Mouse (Mus musculus) neural tube, embryonic 11.5 days (tissue): ENCODE results near the gene Trip4. TPM values are rescaled to one million over a fixed set of nuclear protein-coding genes. Genes with fewer than 3 reads are reported as not detected.

Experiments
- ATAC-seq: fragments of 200-750 bp; cut with Nextera tagmentation; 2 replicates; pipeline ENCODE4 v1.8.0; 2017; ENCODE audit warnings: moderate number of reproducible peaks, mild to moderate bottlenecking, moderate TSS enrichment, moderate library complexity; ENCODE audit not compliant: insufficient read depth, low FRiP score, low TSS enrichment
- DNase-seq: peaks from one replicate; pipeline ENCODE4 v3.0.0-alpha.2; 2015; ENCODE audit warnings: low spot score
- H3K27ac ChIP-seq: fragments of 300-500 bp; sonication (generic); 2 replicates; pipeline ENCODE4 v1.5.1; 2014; ENCODE audit warnings: low read depth, mild to moderate bottlenecking, low read length
- H3K27me3 ChIP-seq: fragments of 300-500 bp; sonication (generic); 2 replicates; pipeline ENCODE4 v1.6.1; 2014; ENCODE audit warnings: mild to moderate bottlenecking, low read length, mixed read lengths; ENCODE audit not compliant: control insufficient read depth, insufficient read depth
- H3K36me3 ChIP-seq: fragments of 300-500 bp; sonication (generic); 2 replicates; pipeline ENCODE4 v1.6.1; 2014; ENCODE audit warnings: mild to moderate bottlenecking, low read length, moderate library complexity, mixed read lengths; ENCODE audit not compliant: control insufficient read depth, insufficient read depth
- H3K4me1 ChIP-seq: fragments of 300-500 bp; sonication (generic); 2 replicates; pipeline ENCODE4 v1.6.1; 2014; ENCODE audit warnings: low read length, mixed read lengths; ENCODE audit not compliant: control insufficient read depth, insufficient read depth
- H3K4me2 ChIP-seq: fragments of 300-500 bp; sonication (generic); 2 replicates; pipeline ENCODE4 v1.6.1; 2014; ENCODE audit warnings: low read depth, mild to moderate bottlenecking, moderate library complexity
- H3K4me3 ChIP-seq: fragments of 300-500 bp; sonication (generic); 2 replicates; pipeline ENCODE4 v1.5.1; 2014; ENCODE audit warnings: low read depth, low read length
- H3K9ac ChIP-seq: fragments of 300-500 bp; sonication (generic); 2 replicates; pipeline ENCODE4 v1.6.1; 2014; ENCODE audit warnings: mild to moderate bottlenecking, low read length
- H3K9me3 ChIP-seq: fragments of 300-500 bp; sonication (generic); 2 replicates; pipeline ENCODE4 v1.6.1; 2016; ENCODE audit warnings: low read length; ENCODE audit not compliant: control insufficient read depth
- WGBS: fragments of 180-500 bp; shearing (Covaris S2); extraction: QIAGEN DNeasy Blood & Tissue Kit; methylation state at CpG from one replicate; pipeline ENCODE4 v1.1.7; 2014; 5-methylcytosine and 5-hydroxymethylcytosine counted together
- polyA plus RNA-seq: library from polyadenylated mRNA; unstranded; fragments of >200 nt; fragmentation: Nextera tagmentation; extraction: Ambion mirVana; gene quantifications from 2 replicates; pipeline ENCODE4 v1.2.1, GENCODE M21; 2014

Gene Trip4
- polyA plus RNA-seq, 1 experiment from 2014 or later = 36.2 TPM

DNA sequence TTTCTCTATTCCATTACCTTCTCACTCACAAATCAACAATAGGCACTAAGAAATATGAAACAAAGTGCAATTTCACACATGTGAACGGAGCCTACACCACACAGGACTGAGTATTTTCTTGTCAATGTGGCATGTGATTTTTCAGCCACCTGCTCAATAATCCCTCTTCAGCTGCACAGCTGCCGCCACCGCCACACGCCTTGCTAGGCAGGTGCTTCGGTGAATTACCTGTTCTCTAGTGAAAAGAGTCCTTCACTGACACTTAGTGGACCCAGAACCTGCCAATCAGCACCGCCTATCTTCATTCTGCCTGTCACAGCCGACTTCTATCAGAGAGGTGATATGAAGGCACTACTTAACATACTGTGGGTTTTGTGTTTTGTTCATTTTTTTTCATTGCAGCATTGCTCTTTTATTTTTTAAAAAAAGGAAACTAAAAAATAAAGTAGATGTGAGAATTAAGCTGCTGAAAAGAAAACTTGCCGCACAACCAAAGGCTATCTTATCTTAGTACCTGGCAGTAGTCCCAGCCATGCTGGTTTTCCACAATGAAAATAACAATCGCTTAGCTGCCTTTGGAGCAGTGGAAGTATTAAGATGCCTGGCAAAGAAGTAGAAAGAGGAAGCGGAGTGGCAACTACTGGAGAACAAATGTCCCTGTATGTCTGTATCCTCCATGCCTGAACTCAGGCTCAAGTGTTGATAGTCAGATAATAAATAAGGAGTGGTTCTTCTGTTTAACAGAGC, 84.7 kb downstream of the Trip4 start:
- Histone ChIP-seq H3K36me3 (no peaks in the 10 kb centered on the region), H3K4me1 (peaks cover 16% of the 10 kb centered on the region), H3K9ac (no peak overlapping the region), H3K27ac (no peak overlapping the region), H3K4me2 (peak overlapping the region; percentile 5; the same call in 1 of the 2 replicates), H3K4me3 (no peak overlapping the region), H3K27me3 (no peaks in the 10 kb centered on the region), H3K9me3 (no peaks in the 10 kb centered on the region)
- no peak for DNase-seq
- 81% methylated on average over 10 of the region's 10 CpGs for WGBS
- no peak for ATAC-seq

- 83% methylated on average over 4 of the region's 4 CpGs for WGBS
- Histone ChIP-seq H3K27me3 (no peaks in the 10 kb centered on the region), H3K9me3 (no peaks in the 10 kb centered on the region), H3K4me2 (no peak overlapping the region), H3K4me3 (no peak overlapping the region), H3K4me1 (peaks cover 14% of the 10 kb centered on the region), H3K36me3 (no peaks in the 10 kb centered on the region), H3K9ac (no peak overlapping the region), H3K27ac (no peak overlapping the region)
- no peak for ATAC-seq
- DNase-seq = no peak
Observed at GRCm38 (mm10) chr9:65822011-65822410, 86.6 kb downstream of the Trip4 start.

GRCm38 (mm10) chr9:65820301-65820700, 88.3 kb downstream of the Trip4 start:
- Histone ChIP-seq H3K36me3 (no peaks in the 10 kb centered on the region), H3K27me3 (no peaks in the 10 kb centered on the region), H3K4me1 (peaks cover 11% of the 10 kb centered on the region), H3K9ac (no peak overlapping the region), H3K4me3 (no peak overlapping the region), H3K4me2 (no peak overlapping the region), H3K9me3 (no peaks in the 10 kb centered on the region), H3K27ac (no peak overlapping the region)
- DNase-seq (no peak), ATAC-seq (no peak)
- WGBS = 86% methylated on average over 2 of the region's 2 CpGs

- Histone ChIP-seq H3K9me3 (no peaks in the 10 kb centered on the region), H3K4me3 (no peak overlapping the region), H3K4me1 (0 out of 2 replicates have a peak, but pooled peaks cover 4% of the 10 kb centered on the region), H3K36me3 (no peaks in the 10 kb centered on the region), H3K4me2 (no peak overlapping the region), H3K27ac (no peak overlapping the region), H3K9ac (no peak overlapping the region), H3K27me3 (no peaks in the 10 kb centered on the region)
- DNase-seq = no peak
- WGBS = 77% methylated on average over 2 of the region's 2 CpGs
- ATAC-seq = no peak
Observed at GRCm38 (mm10) chr9:65818402-65818801, 90.2 kb downstream of the Trip4 start.

GRCm38 (mm10) chr9:65812841-65813240, 95.8 kb downstream of the Trip4 start:
- Histone ChIP-seq H3K4me1 (no peaks in the 10 kb centered on the region), H3K9me3 (no peaks in the 10 kb centered on the region), H3K27ac (no peak overlapping the region), H3K4me3 (no peak overlapping the region), H3K36me3 (no peaks in the 10 kb centered on the region), H3K27me3 (no peaks in the 10 kb centered on the region), H3K9ac (no peak overlapping the region), H3K4me2 (no peak overlapping the region)
- no peak for ATAC-seq
- no peak for DNase-seq
- 84% methylated on average over 2 of the region's 2 CpGs for WGBS

- Histone ChIP-seq H3K4me2 (no peak overlapping the region), H3K9ac (no peak overlapping the region), H3K4me3 (no peak overlapping the region), H3K9me3 (no peaks in the 10 kb centered on the region), H3K27me3 (no peaks in the 10 kb centered on the region), H3K27ac (no peak overlapping the region), H3K36me3 (no peaks in the 10 kb centered on the region), H3K4me1 (no peaks in the 10 kb centered on the region)
- 97% methylated on average over 1 of the region's 1 CpGs for WGBS
- DNase-seq = no peak
- ATAC-seq = no peak
Observed at GRCm38 (mm10) chr9:65811784-65812183, 96.8 kb downstream of the Trip4 start.

- no peaks in the 10 kb centered on the region for H3K9me3 ChIP-seq
- no peak for ATAC-seq
- DNase-seq = no peak
Observed at GRCm38 (mm10) chr9:65807818-65808217, 100.8 kb downstream of the Trip4 start.

GRCm38 (mm10) chr9:65807251-65807650, 101.3 kb downstream of the Trip4 start:
- Histone ChIP-seq H3K9ac (no peak overlapping the region), H3K27ac (no peak overlapping the region), H3K4me3 (no peak overlapping the region), H3K4me1 (no peaks in the 10 kb centered on the region), H3K4me2 (no peak overlapping the region), H3K27me3 (no peaks in the 10 kb centered on the region), H3K9me3 (no peaks in the 10 kb centered on the region), H3K36me3 (no peaks in the 10 kb centered on the region)
- DNase-seq = no peak
- 64% methylated on average over 5 of the region's 5 CpGs for WGBS
- ATAC-seq = no peak

More at GRCm38 (mm10) chr9:65807818-65808217, 100.8 kb downstream of the Trip4 start:
- no peaks in the 10 kb centered on the region for H3K4me1 ChIP-seq
- no peak overlapping the region for H3K4me3 ChIP-seq
- 63% methylated on average over 1 of the region's 1 CpGs for WGBS
- no peak overlapping the region for H3K27ac ChIP-seq
- no peak overlapping the region for H3K9ac ChIP-seq
- H3K4me2 ChIP-seq = no peak overlapping the region
- H3K36me3 ChIP-seq = no peaks in the 10 kb centered on the region
- no peaks in the 10 kb centered on the region for H3K27me3 ChIP-seq

DNA sequence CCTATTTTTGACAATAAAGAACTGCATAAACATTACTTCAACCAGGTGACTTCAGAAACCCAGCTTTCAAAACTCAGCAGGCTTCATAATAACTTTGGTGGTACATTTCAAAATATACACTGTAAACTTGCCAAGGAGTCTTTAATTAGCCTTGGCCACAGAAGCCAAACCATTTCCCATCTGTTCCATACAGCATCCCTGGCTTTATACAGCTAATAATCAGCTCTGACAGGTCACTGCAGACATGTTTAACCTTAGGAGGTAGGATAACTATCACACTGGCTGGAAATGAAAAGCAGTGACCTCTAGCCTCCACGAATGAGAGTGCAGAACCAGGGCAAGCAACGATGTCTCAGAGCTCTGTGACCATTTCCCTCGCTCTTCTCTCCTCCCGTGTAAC, 108.8 kb downstream of the Trip4 start:
- DNase-seq (no peak), ATAC-seq (no peak)
- no peaks in the 10 kb centered on the region for H3K4me1 ChIP-seq
- H3K4me3 ChIP-seq = no peak overlapping the region
- no peak overlapping the region for H3K4me2 ChIP-seq
- no peaks in the 10 kb centered on the region for H3K27me3 ChIP-seq
- no peaks in the 10 kb centered on the region for H3K9me3 ChIP-seq
- 77% methylated on average over 4 of the region's 4 CpGs for WGBS
- no peak overlapping the region for H3K27ac ChIP-seq
- no peak overlapping the region for H3K9ac ChIP-seq
- H3K36me3 ChIP-seq = no peaks in the 10 kb centered on the region
